In the genomic region with DNA sequence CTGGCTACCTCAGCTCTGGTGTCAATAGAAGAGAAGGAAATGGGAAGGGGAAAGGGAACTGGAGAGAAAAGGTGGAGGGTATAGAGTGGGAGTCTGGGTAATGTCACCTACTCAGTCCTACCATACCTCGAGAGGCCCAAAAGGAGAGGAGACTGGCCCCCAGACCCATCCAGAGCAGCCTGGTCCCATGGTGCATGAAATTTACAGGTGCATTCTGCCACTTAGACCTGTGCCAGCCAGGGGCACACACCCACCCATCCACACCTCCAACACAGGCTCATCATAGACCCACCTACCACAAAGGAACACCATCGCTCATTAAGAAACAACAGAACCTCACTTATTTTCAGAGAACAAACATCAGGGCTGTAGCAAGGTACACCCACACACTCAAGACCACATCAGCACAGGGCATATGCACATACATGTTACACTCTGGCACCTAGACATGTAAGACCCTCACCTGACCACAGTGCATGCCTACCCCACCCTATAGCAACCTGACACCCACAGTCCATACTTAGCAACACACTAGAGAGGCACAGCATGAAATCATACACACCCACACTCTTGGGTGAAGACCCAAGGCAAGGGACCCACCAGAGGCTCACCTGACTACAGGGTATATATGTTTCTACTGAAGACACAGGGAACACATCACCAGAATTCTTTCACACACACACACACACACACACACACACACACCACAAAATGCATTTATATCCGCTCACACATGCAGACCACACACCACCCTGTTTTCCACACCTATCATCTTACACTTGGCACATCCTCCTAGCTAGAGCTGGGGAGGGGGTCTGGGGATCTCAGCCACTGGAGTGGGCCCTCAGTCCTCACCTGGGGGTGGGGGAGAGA, we compare ENCODE assay signal across 10 mouse cellular contexts. TPM values are rescaled to one million over a fixed set of nuclear protein-coding genes. Genes with fewer than 3 reads are reported as not detected.
DNase-seq lines count a peak whose midpoint lies in the region; ATAC-seq lines count a peak whose summit lies in the region.
"Had no signal": no experiment of that assay in that cellular context is flagged by ENCODE, and none has a peak within 500 bp of the region (broad histone marks: within the 10 kb centered on the region; RNA-seq: fewer than 3 reads in every experiment).

No protein-coding gene starts in this region.

- H3K27me3 ChIP-seq in heart, embryonic 14.5 days (ENCODE audit: control insufficient read depth, insufficient read depth, low read length) = peaks cover 63% of the 10 kb centered on the region
- H3K27me3 ChIP-seq in hindbrain, embryonic 14.5 days (ENCODE audit: control insufficient read depth, insufficient read depth, low read length) = peaks cover 57% of the 10 kb centered on the region
- H3K27me3 ChIP-seq in midbrain, embryonic 16.5 days (ENCODE audit: control insufficient read depth, insufficient read depth, low read depth, low read length) = peaks cover 47% of the 10 kb centered on the region

- H3K9me3 ChIP-seq in heart, embryonic 14.5 days (ENCODE audit: control insufficient read depth, low read length) = no peaks in the 10 kb centered on the region
- no peaks in the 10 kb centered on the region for H3K9me3 ChIP-seq in hindbrain, embryonic 14.5 days (ENCODE audit: control insufficient read depth, low read length)
- no peaks in the 10 kb centered on the region for H3K9me3 ChIP-seq in midbrain, embryonic 16.5 days (replicated peaks; ENCODE audit: control insufficient read depth, low read length, poor library complexity, severe bottlenecking)

- DNase-seq in heart, postnatal 4 days = no peak
- DNase-seq in hindbrain, embryonic 14.5 days (ENCODE audit: low spot score) = no peak
- DNase-seq in frontal cortex, adult 2 months (ENCODE audit: extremely low spot score in 1 of 2, low spot score in 1 of 2) = no peak
- DNase-seq in left cerebral cortex, postnatal 10 days (ENCODE audit: extremely low spot score in 1 of 2, low spot score in 2 of 2) = no peak
- no peak for DNase-seq in MN1 (ENCODE audit: low spot score)
- DNase-seq: kidney, adult 9 months; lung, embryonic 14.5 days had no signal

- no peak overlapping the region for H3K27ac ChIP-seq in heart, embryonic 14.5 days (replicated peaks in 1 of 2; ENCODE audit: control insufficient read depth in 1 of 2, insufficient read depth in 1 of 2, low read depth in 2 of 2, low read length in 2 of 2)
- H3K27ac ChIP-seq in brown adipose tissue, adult 24 weeks (replicated peaks; ENCODE audit: low read depth, low read length) = no peak overlapping the region
- no peak overlapping the region for H3K27ac ChIP-seq in hindbrain, embryonic 14.5 days
- peak overlapping the region; percentile 32; the same call in 1 of the 2 replicates for H3K27ac ChIP-seq in midbrain, embryonic 16.5 days (ENCODE audit: low read length)

- H3K9ac ChIP-seq in heart, embryonic 14.5 days (ENCODE audit: low read length) = no peak overlapping the region
- H3K9ac ChIP-seq in hindbrain, embryonic 14.5 days = peak overlapping the region; percentile 82
- peak overlapping the region; percentile 87 for H3K9ac ChIP-seq in midbrain, embryonic 16.5 days (ENCODE audit: low read depth, low read length)
- H3K9ac ChIP-seq: lung, embryonic 14.5 days had no signal

- peak overlapping the region; percentile 51 to 54; a peak in 2 of 4 replicates for H3K4me3 ChIP-seq in heart, embryonic 14.5 days (ENCODE audit: control insufficient read depth in 1 of 2, insufficient read depth in 1 of 2, low read depth in 1 of 2, low read length in 2 of 2)
- 0 out of 2 replicates have a peak overlapping the region, but pooled peaks have one; percentile 56 for H3K4me3 ChIP-seq in brown adipose tissue, adult 24 weeks (ENCODE audit: insufficient read depth, low read depth, low read length)
- H3K4me3 ChIP-seq in hindbrain, embryonic 14.5 days (replicated peaks; ENCODE audit: low read length) = peak overlapping the region; percentile 57
- peak overlapping the region; percentile 70 for H3K4me3 ChIP-seq in midbrain, embryonic 16.5 days (ENCODE audit: low read depth, low read length)

- peaks cover 13 to 18% of the 10 kb centered on the region in 2 experiments for H3K4me1 ChIP-seq in heart, embryonic 14.5 days (ENCODE audit: control insufficient read depth in 2 of 2, insufficient read depth in 2 of 2, low read length in 2 of 2)
- H3K4me1 ChIP-seq in brown adipose tissue, adult 24 weeks (ENCODE audit: control insufficient read depth, insufficient read depth, insufficient read length, low read length) = peaks cover 6% of the 10 kb centered on the region; the same call in 1 of the 2 replicates
- H3K4me1 ChIP-seq in hindbrain, embryonic 14.5 days (replicated peaks; ENCODE audit: control insufficient read depth, insufficient read depth, low read length) = peaks cover 12% of the 10 kb centered on the region
- peaks cover 14% of the 10 kb centered on the region for H3K4me1 ChIP-seq in midbrain, embryonic 16.5 days (ENCODE audit: control insufficient read depth, insufficient read depth, low read length)

- H3K36me3 ChIP-seq in heart, embryonic 14.5 days (ENCODE audit: control insufficient read depth, insufficient read depth, low read length) = no peaks in the 10 kb centered on the region
- H3K36me3 ChIP-seq in hindbrain, embryonic 14.5 days (replicated peaks; ENCODE audit: control insufficient read depth, insufficient read depth) = no peaks in the 10 kb centered on the region; the same call in 1 of the 2 replicates
- H3K36me3 ChIP-seq in midbrain, embryonic 16.5 days (ENCODE audit: control insufficient read depth, insufficient read depth, low read length) = peaks cover 5% of the 10 kb centered on the region; the same call in 1 of the 2 replicates

- intact Hi-C loops in left cerebral cortex, postnatal 10 days (cut with DNase I) = no loop called here

- 68% methylated on average over 3 of the region's 3 CpGs for WGBS in heart, embryonic 14.5 days
- WGBS in hindbrain, embryonic 14.5 days = 71% methylated on average over 3 of the region's 3 CpGs
- 72% methylated on average over 3 of the region's 3 CpGs for WGBS in midbrain, embryonic 16.5 days

- no peak for ATAC-seq in heart, embryonic 14.5 days (ENCODE audit: insufficient number of reproducible peaks, insufficient read depth, low FRiP score, low read depth)
- ATAC-seq in hindbrain, embryonic 14.5 days (ENCODE audit: low FRiP score) = no peak
- no peak for ATAC-seq in midbrain, embryonic 16.5 days

- H3K4me2 ChIP-seq in heart, embryonic 14.5 days (ENCODE audit: low read length) = no peak overlapping the region
- H3K4me2 ChIP-seq in hindbrain, embryonic 14.5 days (replicated peaks) = peak overlapping the region; percentile 75
- peak overlapping the region; percentile 78 for H3K4me2 ChIP-seq in midbrain, embryonic 16.5 days (ENCODE audit: low read length)

RNA-seq across cellular contexts. Expression of gene Tmem151a, which starts 1.1 kb away (rescaled TPM):
- polyA plus RNA-seq in heart, embryonic 14.5 days (2014; fragmentation: Nextera tagmentation; extraction: Ambion mirVana) = 3.7 and 3.9 TPM in 2 replicates
- 1 to 10 TPM; 3.8 to 4.1 TPM for total RNA-seq in heart, postnatal 4 days (2021)
- polyA plus RNA-seq in brown adipose tissue, adult 24 weeks (2012; ENCODE audit: insufficient read depth, insufficient read length, missing spikeins) = not detected in 2 replicates
- 20.7 and 23.8 TPM in 2 replicates for polyA plus RNA-seq in hindbrain, embryonic 14.5 days (2014; fragmentation: Nextera tagmentation; extraction: Ambion mirVana)
- 22.7 and 31.9 TPM in 2 replicates for polyA plus RNA-seq in midbrain, embryonic 16.5 days (2015; fragmentation: Nextera tagmentation; extraction: Ambion mirVana)
- 106 and 122 TPM in 2 replicates for polyA plus RNA-seq in frontal cortex, adult 2 months (2012; rRNA removed)
- total RNA-seq in left cerebral cortex, postnatal 10 days (2021) = 100 to 1,000 TPM; 115 to 122 TPM

RNA-seq across cellular contexts. Expression of gene Yif1a, which starts 4.1 kb away (rescaled TPM):
- polyA plus RNA-seq in heart, embryonic 14.5 days (2014; fragmentation: Nextera tagmentation; extraction: Ambion mirVana) = 112 and 122 TPM in 2 replicates
- 10 to 100 TPM; 70.2 to 72.5 TPM for total RNA-seq in heart, postnatal 4 days (2021)
- polyA plus RNA-seq in brown adipose tissue, adult 24 weeks (2012; ENCODE audit: insufficient read depth, insufficient read length, missing spikeins) = 82.3 and 91.5 TPM in 2 replicates
- polyA plus RNA-seq in hindbrain, embryonic 14.5 days (2014; fragmentation: Nextera tagmentation; extraction: Ambion mirVana) = 62.4 and 72.6 TPM in 2 replicates
- 39.8 and 46.6 TPM in 2 replicates for polyA plus RNA-seq in midbrain, embryonic 16.5 days (2015; fragmentation: Nextera tagmentation; extraction: Ambion mirVana)
- 44.7 and 45.1 TPM in 2 replicates for polyA plus RNA-seq in frontal cortex, adult 2 months (2012; rRNA removed)
- total RNA-seq in left cerebral cortex, postnatal 10 days (2021) = 10 to 100 TPM; 27.3 to 30.4 TPM

RNA-seq across cellular contexts. Expression of gene Cnih2, which starts 14.1 kb away (rescaled TPM):
- 4.4 and 5.4 TPM in 2 replicates for polyA plus RNA-seq in heart, embryonic 14.5 days (2014; fragmentation: Nextera tagmentation; extraction: Ambion mirVana)
- 1 to 10 TPM; 1.8 to 2.1 TPM for total RNA-seq in heart, postnatal 4 days (2021)
- polyA plus RNA-seq in brown adipose tissue, adult 24 weeks (2012; ENCODE audit: insufficient read depth, insufficient read length, missing spikeins) = not detected in 2 replicates
- 485 and 502 TPM in 2 replicates for polyA plus RNA-seq in hindbrain, embryonic 14.5 days (2014; fragmentation: Nextera tagmentation; extraction: Ambion mirVana)
- polyA plus RNA-seq in midbrain, embryonic 16.5 days (2015; fragmentation: Nextera tagmentation; extraction: Ambion mirVana) = 430 and 432 TPM in 2 replicates
- polyA plus RNA-seq in frontal cortex, adult 2 months (2012; rRNA removed) = 383 and 422 TPM in 2 replicates
- 100 to 1,000 TPM; 379 to 384 TPM for total RNA-seq in left cerebral cortex, postnatal 10 days (2021)

RNA-seq across cellular contexts. Expression of gene Cd248, which starts 16.3 kb away (rescaled TPM):
- polyA plus RNA-seq in heart, embryonic 14.5 days (2014; fragmentation: Nextera tagmentation; extraction: Ambion mirVana) = 15.3 and 16.8 TPM in 2 replicates
- 10 to 100 TPM; 25.8 to 27.1 TPM for total RNA-seq in heart, postnatal 4 days (2021)
- 10.7 and 24.4 TPM in 2 replicates for polyA plus RNA-seq in brown adipose tissue, adult 24 weeks (2012; ENCODE audit: insufficient read depth, insufficient read length, missing spikeins)
- 23.8 and 26.4 TPM in 2 replicates for polyA plus RNA-seq in hindbrain, embryonic 14.5 days (2014; fragmentation: Nextera tagmentation; extraction: Ambion mirVana)
- polyA plus RNA-seq in midbrain, embryonic 16.5 days (2015; fragmentation: Nextera tagmentation; extraction: Ambion mirVana) = 16.0 and 16.5 TPM in 2 replicates
- polyA plus RNA-seq in frontal cortex, adult 2 months (2012; rRNA removed) = 5.2 and 5.7 TPM in 2 replicates
- 10 to 100 TPM in 1 of 2 experiments, 1 to 10 TPM in 1; 9.5 to 12.2 TPM for total RNA-seq in left cerebral cortex, postnatal 10 days (2021)

RNA-seq across cellular contexts. Expression of gene Rab1b, which starts 22.7 kb away (rescaled TPM):
- polyA plus RNA-seq in heart, embryonic 14.5 days (2014; fragmentation: Nextera tagmentation; extraction: Ambion mirVana) = 223 and 231 TPM in 2 replicates
- total RNA-seq in heart, postnatal 4 days (2021) = 100 to 1,000 TPM; 188 to 191 TPM
- 144 and 184 TPM in 2 replicates for polyA plus RNA-seq in brown adipose tissue, adult 24 weeks (2012; ENCODE audit: insufficient read depth, insufficient read length, missing spikeins)
- polyA plus RNA-seq in hindbrain, embryonic 14.5 days (2014; fragmentation: Nextera tagmentation; extraction: Ambion mirVana) = 210 and 213 TPM in 2 replicates
- polyA plus RNA-seq in midbrain, embryonic 16.5 days (2015; fragmentation: Nextera tagmentation; extraction: Ambion mirVana) = 201 and 206 TPM in 2 replicates
- 190 and 208 TPM in 2 replicates for polyA plus RNA-seq in frontal cortex, adult 2 months (2012; rRNA removed)
- total RNA-seq in left cerebral cortex, postnatal 10 days (2021) = 100 to 1,000 TPM; 167 to 168 TPM

Comparison
In these comparisons a context has a peak if more than half of its experiments do, and no peak if none do; other contexts are left out.
1. RNA of gene Cnih2, which starts 14.1 kb away (polyA plus RNA-seq): 485 to 502 TPM in hindbrain, embryonic 14.5 days, 430 to 432 TPM in midbrain, embryonic 16.5 days and 383 to 422 TPM in frontal cortex, adult 2 months; 4.4 to 5.4 TPM in heart, embryonic 14.5 days and not detected in brown adipose tissue, adult 24 weeks; every median in the first group is over 10 times any median in the second.
2. Peak in every context shown above with its lines, with median percentiles within 50 percentile points of each other: H3K4me3 ChIP-seq.